Mouse (Mus musculus) gastrocnemius, postnatal 25 days (tissue): ENCODE measurements around the gene Cep135. TPM values are rescaled to one million over a fixed set of nuclear protein-coding genes. Genes with fewer than 3 reads are reported as not detected.

Source experiments
- DNase-seq: peaks from one replicate; pipeline ENCODE4 v3.0.0; 2022
- total RNA-seq, 2 experiments: library from RNA; stranded (reverse); gene quantifications; 1 replicate in 1 of 2; 2 replicates in 1 of 2; pipeline ENCODE4 v1.2.3; 2021

Cep135 gene
- total RNA-seq, 2 experiments from 2014 or later, result 0.97 to 1.4 TPM

DNA sequence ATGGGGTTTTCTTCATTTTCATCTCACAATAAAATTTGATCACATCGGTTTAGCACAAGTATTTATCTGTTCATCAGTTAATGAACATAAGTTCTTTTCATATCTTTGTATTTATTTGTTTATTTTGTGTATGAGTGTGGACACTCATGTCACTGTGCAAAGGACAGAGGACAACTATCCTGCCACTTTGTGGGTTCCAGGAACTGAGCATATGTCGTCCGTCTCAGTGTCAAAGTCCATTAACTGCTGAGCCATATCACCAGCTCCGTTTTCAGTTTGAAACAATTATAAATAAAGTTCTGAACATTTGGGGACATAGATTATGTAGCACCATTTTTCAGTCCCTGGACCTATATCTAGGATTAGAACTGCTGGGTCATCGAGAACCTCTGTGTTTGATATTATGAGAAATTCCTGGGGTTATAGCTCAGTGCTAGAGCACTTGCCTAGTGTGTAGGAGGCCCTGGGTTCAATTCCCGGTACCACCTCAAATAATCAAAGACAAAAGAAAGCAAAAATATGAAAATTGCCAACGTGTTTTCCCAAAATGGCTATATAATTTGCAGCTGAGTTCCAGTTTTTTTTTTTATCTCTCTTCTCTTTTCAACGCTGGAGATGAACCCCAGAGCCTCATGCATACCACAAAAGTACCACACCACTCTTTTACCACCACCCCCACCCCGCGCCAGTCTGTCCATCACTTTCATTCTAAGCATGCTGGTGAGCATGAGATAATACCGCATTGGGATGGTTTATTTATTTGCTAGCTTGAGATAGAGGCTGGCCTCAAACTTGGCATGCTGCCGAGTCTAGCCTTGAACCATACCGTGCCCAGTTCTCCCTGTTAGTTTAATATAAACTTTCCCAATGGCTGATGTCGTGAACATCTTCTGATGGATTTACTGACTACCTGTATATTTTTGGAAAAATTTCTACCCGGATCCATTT lies 96.4 kb downstream of the Cep135 start:
- DNase-seq, result no peak

GRCm38 (mm10) chr5:76687961-76688600 lies 99.6 kb downstream of the Cep135 start:
- DNase-seq, result no peak

GRCm38 (mm10) chr5:76688643-76689042 lies 100.1 kb downstream of the Cep135 start:
- DNase-seq, result no peak

- no peak for DNase-seq
Measured at GRCm38 (mm10) chr5:76690177-76690593, 101.7 kb downstream of the Cep135 start.

- no peak for DNase-seq
Measured at GRCm38 (mm10) chr5:76691251-76691650, 102.8 kb downstream of the Cep135 start.

GRCm38 (mm10) chr5:76691706-76692424 lies 103.4 kb downstream of the Cep135 start:
- no peak for DNase-seq

Other genes starting within 250 kb of the Cep135 start
- gene Nmu, start 224.9 kb upstream of the Cep135 start, total RNA-seq, result not detected
- not detected for gene Gm7271, start 104.7 kb upstream of the Cep135 start, total RNA-seq
- gene Exoc1, start 59.4 kb upstream of the Cep135 start, total RNA-seq, result 10 to 100 TPM; 10.1 to 12.3 TPM
- 1 to 10 TPM; 1.9 to 3.8 TPM for gene C530008M17Rik, start 67.8 kb downstream of the Cep135 start, total RNA-seq